Mouse (Mus musculus) cerebellum, adult 2 months (tissue): ENCODE data around the gene Dnase1l2.

Source experiments
- CTCF ChIP-seq: fragments of 200-500 bp; IDR thresholded peaks from 2 replicates; pipeline ENCODE4 v1.5.1; 2011; ENCODE audit warnings: low read depth, mild to moderate bottlenecking, control low read depth, low read length, moderate library complexity, borderline replicate concordance; ENCODE audit not compliant: insufficient read depth
- POLR2A ChIP-seq: fragments of 200-500 bp; IDR thresholded peaks from 2 replicates; pipeline ENCODE4 v1.6.1; 2011; ENCODE audit warnings: low read length, control low read depth, borderline replicate concordance; ENCODE audit not compliant: insufficient read depth

DNA sequence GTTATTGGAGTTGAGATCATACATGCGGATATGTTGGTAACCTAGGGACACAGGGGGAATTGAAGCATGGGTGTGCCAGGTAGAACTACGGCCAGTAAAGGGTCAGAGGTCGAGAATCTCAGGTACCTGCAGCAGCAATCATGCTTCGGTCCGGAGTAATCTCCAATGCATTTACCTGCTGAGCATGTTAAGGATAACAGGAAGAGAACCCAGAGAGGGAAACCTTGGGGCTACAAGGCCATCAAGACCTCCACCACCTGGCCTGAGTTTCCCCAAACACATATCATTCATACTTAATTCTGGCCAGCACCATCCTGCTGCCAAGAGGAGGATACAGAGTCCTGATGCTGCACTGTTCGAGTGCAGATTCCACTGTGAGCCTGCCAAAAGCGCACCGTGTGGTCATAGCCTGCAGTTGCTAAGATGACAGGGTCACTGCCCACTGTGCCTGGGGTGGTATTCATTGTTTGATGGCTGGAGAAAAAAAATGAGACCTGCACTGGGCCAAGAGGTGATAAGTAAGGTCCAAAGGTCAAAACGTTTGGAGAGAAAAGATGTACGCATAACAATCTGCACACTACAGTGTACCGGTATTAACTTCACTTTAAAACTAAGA, 35.2 kb upstream of the Dnase1l2 start:
- TF ChIP-seq CTCF (no peak; the same call in 1 of the 2 replicates), POLR2A (no peak)
